In genomic region chr5:143916221-143916620, GRCm38 (mm10) we compare ENCODE assay signal across 39 mouse cellular contexts. TPM values are rescaled to one million over a fixed set of nuclear protein-coding genes. Genes with fewer than 3 reads are reported as not detected.
"Had no signal": no experiment of that assay in that cellular context is flagged by ENCODE, and none has a peak within 500 bp of the region (broad histone marks: within the 10 kb centered on the region; RNA-seq: fewer than 3 reads in every experiment).

No protein-coding gene starts in this region.

- DNase-seq: liver; liver, embryonic 13.5 days; liver, postnatal 0 days; lung, adult 18-20 months; lung, adult 2 months; lung, embryonic 14.5 days; lung, postnatal 10 days; lung, postnatal 14 days; lung, postnatal 36 days; lung, postnatal 4 days; midbrain, embryonic 14.5 days had no signal

- H3K4me3 ChIP-seq: limb, embryonic 10.5 days; limb, embryonic 12.5 days; limb, embryonic 13.5 days; limb, embryonic 15.5 days; liver, embryonic 12.5 days; liver, embryonic 13.5 days; liver, embryonic 15.5 days; lung, embryonic 15.5 days; megakaryocyte, embryonic 14.5 days; midbrain, embryonic 10.5 days; midbrain, embryonic 12.5 days; midbrain, embryonic 13.5 days; midbrain, embryonic 15.5 days; myocyte; neural tube, embryonic 12.5 days; neural tube, embryonic 13.5 days had no signal

- H3K27me3 ChIP-seq: limb, embryonic 12.5 days; limb, embryonic 13.5 days; limb, embryonic 15.5 days; liver, embryonic 12.5 days; liver, embryonic 13.5 days; liver, embryonic 15.5 days; lung, embryonic 15.5 days; megakaryocyte, embryonic 14.5 days; midbrain, embryonic 12.5 days; midbrain, embryonic 13.5 days; midbrain, embryonic 15.5 days; neural tube, embryonic 12.5 days; neural tube, embryonic 13.5 days had no signal

- H3K4me1 ChIP-seq: limb, embryonic 10.5 days; limb, embryonic 12.5 days; lung, embryonic 15.5 days; midbrain, embryonic 12.5 days; midbrain, embryonic 15.5 days; neural tube, embryonic 12.5 days had no signal

- H3K9me3 ChIP-seq: limb, embryonic 10.5 days; limb, embryonic 12.5 days; limb, embryonic 13.5 days; limb, embryonic 15.5 days; liver, embryonic 12.5 days; liver, embryonic 13.5 days; liver, embryonic 15.5 days; lung, embryonic 15.5 days; megakaryocyte, embryonic 14.5 days; midbrain, embryonic 10.5 days; midbrain, embryonic 12.5 days; midbrain, embryonic 13.5 days; midbrain, embryonic 15.5 days; neural tube, embryonic 12.5 days; neural tube, embryonic 13.5 days had no signal

- H3K27ac ChIP-seq: limb, embryonic 10.5 days; limb, embryonic 12.5 days; limb, embryonic 13.5 days; limb, embryonic 15.5 days; liver, embryonic 12.5 days; liver, embryonic 13.5 days; liver, embryonic 14.5 days; liver, embryonic 15.5 days; lung, embryonic 15.5 days; macrophage; midbrain, embryonic 10.5 days; midbrain, embryonic 12.5 days; midbrain, embryonic 13.5 days; midbrain, embryonic 15.5 days; neural tube, embryonic 12.5 days; neural tube, embryonic 13.5 days had no signal

RNA-seq across cellular contexts. Expression of gene Gm42421, which starts 11.8 kb away (rescaled TPM):
- total RNA-seq: liver, adult 2 months; megakaryocyte-erythroid progenitor cell, adult 5-6 weeks; midbrain, postnatal 0 days; monocyte, adult 5-6 weeks had no signal
- polyA plus RNA-seq: liver, adult 2 months; liver, embryonic 13.5 days; liver, postnatal 0 days; lung, adult 2 months; lung, embryonic 16.5 days; lung, postnatal 0 days had no signal

RNA-seq across cellular contexts. Expression of gene Rsph10b, which starts 16.6 kb away (rescaled TPM):
- total RNA-seq: liver, adult 2 months had no signal
- polyA plus RNA-seq: liver, adult 2 months; macrophage; myocyte had no signal

RNA-seq across cellular contexts. Expression of gene Ankrd61, which starts 18.7 kb away (rescaled TPM):
- total RNA-seq: left cerebral cortex, postnatal 14 days; left cerebral cortex, postnatal 25 days; left cerebral cortex, postnatal 36 days; liver, adult 2 months; megakaryocyte progenitor cell, adult 5-6 weeks; megakaryocyte, adult 5-6 weeks; megakaryocyte-erythroid progenitor cell, adult 5-6 weeks; midbrain, postnatal 0 days had no signal
- polyA plus RNA-seq: liver, adult 2 months; liver, postnatal 0 days; macrophage had no signal
